Comparison of ENCODE assay signal across 21 mouse cellular contexts in genomic region chr5:43361026-43361425, GRCm38 (mm10).
"Had no signal": no experiment of that assay in that cellular context is flagged by ENCODE, and none has a peak within 500 bp of the region (broad histone marks: within the 10 kb centered on the region; RNA-seq: fewer than 3 reads in every experiment).

No protein-coding gene starts in this region.

- H3K27me3 ChIP-seq: limb, embryonic 12.5 days; limb, embryonic 13.5 days; liver, embryonic 12.5 days; liver, embryonic 13.5 days; liver, embryonic 15.5 days; lung, embryonic 15.5 days; midbrain, embryonic 12.5 days; midbrain, embryonic 13.5 days; midbrain, embryonic 15.5 days; neural tube, embryonic 12.5 days had no signal

- H3K4me3 ChIP-seq: limb, embryonic 10.5 days; limb, embryonic 12.5 days; limb, embryonic 13.5 days; limb, embryonic 15.5 days; liver, embryonic 12.5 days; liver, embryonic 13.5 days; liver, embryonic 15.5 days; lung, embryonic 15.5 days; megakaryocyte, embryonic 14.5 days; midbrain, embryonic 12.5 days; midbrain, embryonic 13.5 days; midbrain, embryonic 15.5 days; myocyte; neural tube, embryonic 12.5 days had no signal

- H3K4me1 ChIP-seq: limb, embryonic 10.5 days; limb, embryonic 12.5 days; limb, embryonic 13.5 days; limb, embryonic 15.5 days; liver, embryonic 12.5 days; liver, embryonic 15.5 days; midbrain, embryonic 15.5 days; neural tube, embryonic 12.5 days had no signal

- H3K36me3 ChIP-seq: limb, embryonic 10.5 days; limb, embryonic 12.5 days; limb, embryonic 13.5 days; limb, embryonic 15.5 days; liver, embryonic 12.5 days; liver, embryonic 13.5 days; liver, embryonic 15.5 days; lung, embryonic 15.5 days; midbrain, embryonic 12.5 days; midbrain, embryonic 13.5 days; midbrain, embryonic 15.5 days; neural tube, embryonic 12.5 days had no signal

- ATAC-seq: liver, embryonic 12.5 days; liver, postnatal 0 days; lung, postnatal 0 days; midbrain, embryonic 13.5 days; midbrain, embryonic 15.5 days; midbrain, embryonic 16.5 days had no signal

- H3K9me3 ChIP-seq: limb, embryonic 10.5 days; limb, embryonic 12.5 days; limb, embryonic 13.5 days; limb, embryonic 15.5 days; liver, embryonic 12.5 days; liver, embryonic 13.5 days; liver, embryonic 15.5 days; lung, embryonic 15.5 days; megakaryocyte, embryonic 14.5 days; midbrain, embryonic 12.5 days; midbrain, embryonic 13.5 days; midbrain, embryonic 15.5 days; neural tube, embryonic 12.5 days had no signal

- H3K27ac ChIP-seq: limb, embryonic 10.5 days; limb, embryonic 12.5 days; limb, embryonic 13.5 days; limb, embryonic 15.5 days; liver, embryonic 12.5 days; liver, embryonic 13.5 days; liver, embryonic 14.5 days; liver, embryonic 15.5 days; lung, embryonic 15.5 days; macrophage; midbrain, embryonic 12.5 days; midbrain, embryonic 13.5 days; midbrain, embryonic 15.5 days; neural tube, embryonic 12.5 days had no signal

- H3K4me2 ChIP-seq: limb, embryonic 12.5 days; limb, embryonic 13.5 days; limb, embryonic 15.5 days; liver, embryonic 11.5 days; liver, embryonic 12.5 days; liver, embryonic 13.5 days; liver, embryonic 15.5 days; lung, embryonic 14.5 days; lung, embryonic 15.5 days; midbrain, embryonic 12.5 days; midbrain, embryonic 13.5 days; midbrain, embryonic 15.5 days; neural tube, embryonic 12.5 days had no signal

- H3K9ac ChIP-seq: limb, embryonic 12.5 days; limb, embryonic 13.5 days; limb, embryonic 15.5 days; liver, embryonic 12.5 days; liver, embryonic 13.5 days; liver, embryonic 14.5 days; liver, embryonic 15.5 days; liver, postnatal 0 days; lung, embryonic 14.5 days; lung, embryonic 15.5 days; midbrain, embryonic 12.5 days; midbrain, embryonic 13.5 days; midbrain, embryonic 15.5 days; neural tube, embryonic 12.5 days had no signal
